Mouse (Mus musculus) testis, adult 2 months (tissue): ENCODE data around the gene Kctd21.

Experiments used
- CTCF ChIP-seq: fragments of 200-500 bp; IDR thresholded peaks from 2 replicates; pipeline ENCODE4 v1.5.1; 2012; ENCODE audit warnings: low read depth, mild to moderate bottlenecking, inconsistent platforms, low read length, moderate library complexity; ENCODE audit not compliant: control insufficient read depth, insufficient read depth, insufficient replicate concordance
- POLR2A ChIP-seq: fragments of 200-500 bp; IDR thresholded peaks from 2 replicates; pipeline ENCODE4 v1.6.1; 2012; ENCODE audit warnings: low read depth, mild to moderate bottlenecking, inconsistent platforms, low read length, moderate library complexity; ENCODE audit not compliant: control insufficient read depth

GRCm38 (mm10) chr7:97358347-97358746 lies 26.2 kb downstream of the Kctd21 start:
- no peak for TF ChIP-seq CTCF
- no peak for TF ChIP-seq POLR2A
